Comparison of ENCODE assay signal across 13 mouse cellular contexts in the genomic region with DNA sequence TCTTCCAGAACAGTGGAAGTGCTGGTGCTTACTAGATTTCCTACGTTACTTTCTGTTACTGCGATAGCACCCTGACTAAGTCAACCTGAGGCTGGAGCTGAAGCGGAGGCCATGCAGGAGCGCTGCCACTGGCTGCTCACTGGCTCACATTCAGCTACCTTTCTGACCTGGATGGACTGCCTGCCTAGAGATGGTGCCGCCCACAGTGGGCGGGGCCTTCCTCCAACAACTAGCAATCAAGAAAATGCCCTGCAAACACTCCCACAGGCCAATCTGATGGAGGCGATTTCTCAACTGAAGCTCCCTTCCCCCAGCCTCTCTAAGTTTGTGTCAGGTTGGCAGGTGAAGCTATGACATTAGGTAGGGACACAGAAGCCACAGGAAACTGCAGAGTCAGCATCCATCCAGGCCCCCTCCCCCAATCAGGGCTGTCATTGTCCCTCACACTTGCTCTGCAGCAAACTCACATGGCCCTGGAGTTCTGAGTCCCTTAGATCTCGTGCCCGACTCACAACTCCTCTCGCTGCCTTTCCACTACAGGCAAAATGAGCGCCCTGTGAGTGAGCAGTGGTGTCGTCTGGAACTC.
A peak's percentile ranks its signal among the peaks of the same experiment; 100 is the strongest.
DNase-seq lines count a peak whose midpoint lies in the region; ATAC-seq and TF ChIP-seq lines count a peak whose summit lies in the region.
"Had no signal": no experiment of that assay in that cellular context is flagged by ENCODE, and none has a peak within 500 bp of the region (broad histone marks: within the 10 kb centered on the region; RNA-seq: fewer than 3 reads in every experiment).

No protein-coding gene starts in this region.

- DNase-seq in CH12.LX (ENCODE audit: extremely low read depth) = no peak
- DNase-seq in kidney, postnatal 14 days = peak; percentile 37
- DNase-seq in testis, postnatal 10 days (ENCODE audit: low spot score) = no peak
- DNase-seq in heart, postnatal 36 days = no peak
- no peak for DNase-seq in gastrocnemius, postnatal 36 days
- DNase-seq in left cerebral cortex, postnatal 10 days (ENCODE audit: extremely low spot score in 1 of 2, low spot score in 2 of 2) = no peak
- DNase-seq: adrenal gland, adult 2 months; cerebellum, postnatal 36 days; thymus, adult 18-20 months had no signal

- in situ Hi-C loops in CH12.LX (cut with MboI; ENCODE audit: low pct_ligation_motif_present, low pct_unique_long_range_greater_than_20kb, low sequenced_read_pairs) = loop anchor here (10.0 kb wide), 1 partner anchor 434 kb away; no protein-coding TSS in a partner anchor

- no peak for TF ChIP-seq CTCF in CH12.LX (conservative IDR thresholded peaks at IDR 0.05 in 1 of 2, IDR thresholded peaks at IDR 0.05 in 1 of 2; ENCODE audit: low read depth in 2 of 2, low read length in 2 of 2)

- 59% methylated on average over 12 of the region's 12 CpGs for WGBS in embryonic facial prominence, embryonic 13.5 days
- WGBS in liver, embryonic 16.5 days (ENCODE audit: insufficient replicate concordance) = 57% methylated on average over 12 of the region's 12 CpGs

- no peaks in the 10 kb centered on the region for H3K79me2 ChIP-seq in CH12.LX (replicated peaks; ENCODE audit: control insufficient read depth, extremely low read depth, insufficient read depth, poor library complexity, severe bottlenecking)

- no peak overlapping the region for H3K27ac ChIP-seq in CH12.LX (ENCODE audit: insufficient read depth, low read depth)
- H3K27ac ChIP-seq in embryonic facial prominence, embryonic 13.5 days = 0 out of 2 replicates have a peak overlapping the region, but pooled peaks have one; percentile 39
- H3K27ac ChIP-seq in liver, embryonic 16.5 days (ENCODE audit: low read length) = no peak overlapping the region
- H3K27ac ChIP-seq: hindbrain, embryonic 14.5 days had no signal

- H3K27me3 ChIP-seq in CH12.LX (replicated peaks) = no peaks in the 10 kb centered on the region
- peaks cover 4% of the 10 kb centered on the region; the same call in 1 of the 2 replicates for H3K27me3 ChIP-seq in embryonic facial prominence, embryonic 13.5 days
- H3K27me3 ChIP-seq in liver, embryonic 16.5 days (ENCODE audit: control insufficient read depth, insufficient read depth, low read depth, low read length) = no peaks in the 10 kb centered on the region

- dilution Hi-C loops in CH12.LX (cut with MboI; ENCODE audit: extremely low pct_ligation_motif_present, extremely low pct_unique_long_range_greater_than_20kb, low sequenced_read_pairs) = no loop called here

- H3K36me3 ChIP-seq in CH12.LX (replicated peaks in 1 of 2; ENCODE audit: control insufficient read depth in 1 of 2, insufficient read depth in 1 of 2, low read length in 1 of 2) = no peaks in the 10 kb centered on the region
- H3K36me3 ChIP-seq in embryonic facial prominence, embryonic 13.5 days = no peaks in the 10 kb centered on the region
- no peaks in the 10 kb centered on the region for H3K36me3 ChIP-seq in liver, embryonic 16.5 days (ENCODE audit: control insufficient read depth, insufficient read depth)

- no peak for TF ChIP-seq EP300 in CH12.LX (IDR thresholded peaks at IDR 0.05; ENCODE audit: low read length)

- no peak overlapping the region for H3K9ac ChIP-seq in CH12.LX (ENCODE audit: insufficient read depth, low read depth)
- H3K9ac ChIP-seq in embryonic facial prominence, embryonic 13.5 days = no peak overlapping the region
- no peak overlapping the region for H3K9ac ChIP-seq in liver, embryonic 16.5 days (ENCODE audit: low read depth, low read length)
- H3K9ac ChIP-seq: hindbrain, embryonic 14.5 days had no signal

- no peak for TF ChIP-seq RAD21 in CH12.LX (IDR thresholded peaks at IDR 0.05; ENCODE audit: low read depth, low read length)

- H3K9me3 ChIP-seq in CH12.LX (replicated peaks; ENCODE audit: low read length) = peaks cover 1% of the 10 kb centered on the region
- no peaks in the 10 kb centered on the region for H3K9me3 ChIP-seq in embryonic facial prominence, embryonic 13.5 days
- H3K9me3 ChIP-seq in liver, embryonic 16.5 days (replicated peaks; ENCODE audit: control insufficient read depth, low read length) = no peaks in the 10 kb centered on the region

- peaks cover 0 to 8% of the 10 kb centered on the region in 2 experiments; a peak in 2 of 4 replicates for H3K4me1 ChIP-seq in CH12.LX (ENCODE audit: control insufficient read depth in 1 of 2, insufficient read depth in 2 of 2)
- H3K4me1 ChIP-seq in embryonic facial prominence, embryonic 13.5 days = peaks cover 61% of the 10 kb centered on the region
- no peaks in the 10 kb centered on the region; the same call in 1 of the 2 replicates for H3K4me1 ChIP-seq in liver, embryonic 16.5 days (ENCODE audit: control insufficient read depth, low read depth, low read length)

- TF ChIP-seq POLR2A in CH12.LX (IDR thresholded peaks at IDR 0.05; ENCODE audit: low read depth, low read length) = no peak

- no peak overlapping the region for H3K4me3 ChIP-seq in CH12.LX (replicated peaks in 1 of 3; ENCODE audit: low read depth in 2 of 3, low read length in 2 of 3, poor library complexity in 1 of 3)
- H3K4me3 ChIP-seq in embryonic facial prominence, embryonic 13.5 days = no peak overlapping the region
- no peak overlapping the region for H3K4me3 ChIP-seq in liver, embryonic 16.5 days (ENCODE audit: low read depth, low read length)
- H3K4me3 ChIP-seq: myocyte had no signal

- no peak for ATAC-seq in embryonic facial prominence, embryonic 13.5 days (ENCODE audit: insufficient number of reproducible peaks, insufficient read depth, low FRiP score, low TSS enrichment, low read depth)
- peak; percentile 71 for ATAC-seq in liver, embryonic 16.5 days (ENCODE audit: low read depth)

- intact Hi-C loops in heart, postnatal 36 days (cut with DNase I) = loop anchor here (2.0 to 5.0 kb wide), 2 partner anchors 432 to 466 kb away; no protein-coding TSS in a partner anchor
- intact Hi-C loops in gastrocnemius, postnatal 36 days (cut with DNase I) = loop anchor here (10.0 kb wide), 2 partner anchors 434 to 914 kb away; no protein-coding TSS in a partner anchor
- intact Hi-C loops in left cerebral cortex, postnatal 10 days (cut with DNase I) = loop anchor here (5.0 to 10.0 kb wide), 4 partner anchors 431 to 1051 kb away; no protein-coding TSS in a partner anchor

- no peak overlapping the region for H3K4me2 ChIP-seq in CH12.LX (ENCODE audit: insufficient read depth, low read depth, poor library complexity, severe bottlenecking)
- H3K4me2 ChIP-seq in embryonic facial prominence, embryonic 13.5 days = no peak overlapping the region
- no peak overlapping the region for H3K4me2 ChIP-seq in liver, embryonic 16.5 days (ENCODE audit: low read depth, low read length)
- H3K4me2 ChIP-seq: hindbrain, embryonic 14.5 days had no signal

TF ChIP-seq in CH12.LX, 34 proteins besides CTCF, POLR2A, EP300 and RAD21:
- TF ChIP-seq MAZ (IDR thresholded peaks at IDR 0.05; ENCODE audit: low read depth, low read length) (no peak), GABPA (IDR thresholded peaks at IDR 0.05; ENCODE audit: insufficient replicate concordance, low read depth, low read length) (no peak), KAT2A (IDR thresholded peaks at IDR 0.05; ENCODE audit: insufficient replicate concordance, low read length) (no peak), MAFK (IDR thresholded peaks at IDR 0.05; ENCODE audit: insufficient replicate concordance, low read length) (peak; percentile 79; the same call in 1 of the 2 replicates), TCF12 (IDR thresholded peaks at IDR 0.05; ENCODE audit: low read depth, low read length) (no peak), TBP (conservative IDR thresholded peaks at IDR 0.05; ENCODE audit: low read depth, low read length) (no peak), CHD1 (IDR thresholded peaks at IDR 0.05; ENCODE audit: low read depth, low read length) (no peak), E2F4 (IDR thresholded peaks at IDR 0.05; ENCODE audit: insufficient replicate concordance, low read depth, low read length) (no peak)
